Mouse (Mus musculus): ENCODE data around the gene Ppp1r16b.

Ppp1r16b gene

DNA sequence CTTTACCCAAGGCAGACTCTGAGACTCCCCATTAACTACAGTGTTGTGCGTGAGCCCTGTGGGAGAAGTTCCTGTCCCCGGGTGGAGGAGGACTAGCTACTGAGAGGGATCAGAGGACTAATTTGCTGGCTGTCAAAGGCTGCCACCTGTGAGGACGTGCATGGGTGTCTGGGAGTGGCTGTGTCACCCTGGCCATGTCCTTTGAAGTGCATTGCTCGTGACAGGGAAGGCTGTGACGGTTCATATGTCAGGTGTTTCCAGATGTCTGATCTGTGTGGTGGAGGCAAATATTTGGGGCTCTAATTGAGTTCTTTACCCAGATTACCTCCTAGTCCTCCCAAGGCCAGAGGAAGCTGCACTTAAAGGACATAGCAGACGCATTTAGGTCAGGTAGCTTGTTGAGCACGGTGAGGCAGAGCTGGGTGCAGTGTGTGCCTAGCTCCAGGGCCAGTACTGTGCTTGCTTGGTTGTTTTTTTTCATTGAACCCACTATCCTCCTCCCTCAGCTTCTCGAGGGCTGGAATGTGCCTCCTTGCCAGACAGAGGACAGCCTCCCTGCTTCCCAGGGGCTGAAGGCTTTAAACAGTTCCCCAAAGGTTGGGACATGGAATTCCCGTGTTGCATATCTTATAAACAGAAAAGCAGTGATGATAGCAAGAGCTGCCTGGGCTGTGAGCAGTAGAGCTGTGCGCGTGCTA lies 106.0 kb downstream of the Ppp1r16b start:
- no peak for DNase-seq

DNA sequence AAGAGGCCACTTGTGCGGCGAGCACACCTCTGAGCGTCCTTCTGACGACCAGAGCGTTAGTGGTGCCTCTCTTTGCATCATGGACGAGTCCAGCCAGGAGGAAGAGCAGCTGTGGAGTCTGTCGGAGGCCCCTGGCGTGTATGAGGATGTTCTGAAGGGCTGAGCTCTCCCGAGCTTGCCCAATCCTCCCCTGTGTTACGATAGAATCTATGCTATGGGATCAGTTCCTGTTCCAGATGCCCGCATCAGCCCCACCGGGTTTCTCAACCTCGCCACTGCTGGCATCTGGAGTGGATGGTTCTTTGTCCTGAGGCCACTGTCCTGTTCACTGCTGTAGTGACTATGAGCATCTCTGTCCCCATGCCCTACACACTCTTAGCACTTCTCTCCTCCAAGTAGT lies 107.6 kb downstream of the Ppp1r16b start:
- DNase-seq = no peak

DNA sequence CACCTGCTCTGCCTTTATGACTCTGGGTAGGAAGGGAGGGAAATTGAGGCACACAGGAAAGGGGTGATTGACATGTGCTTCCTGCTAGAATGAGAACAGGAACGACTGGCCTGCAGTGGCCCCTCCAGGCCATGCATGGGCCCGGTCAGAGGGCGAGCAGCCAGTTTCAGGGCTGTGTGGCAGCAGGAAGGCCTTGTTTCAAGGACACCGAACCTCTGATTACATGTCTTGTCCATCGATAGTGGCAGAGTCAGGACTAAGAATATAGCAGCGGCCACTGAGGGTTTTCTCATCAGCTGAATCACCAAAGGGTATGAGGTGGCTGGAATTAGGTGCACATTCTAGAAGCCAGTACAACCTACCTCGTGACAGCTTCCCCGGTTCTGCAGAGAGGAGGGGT lies 109.7 kb downstream of the Ppp1r16b start:
- no peak for DNase-seq

DNA sequence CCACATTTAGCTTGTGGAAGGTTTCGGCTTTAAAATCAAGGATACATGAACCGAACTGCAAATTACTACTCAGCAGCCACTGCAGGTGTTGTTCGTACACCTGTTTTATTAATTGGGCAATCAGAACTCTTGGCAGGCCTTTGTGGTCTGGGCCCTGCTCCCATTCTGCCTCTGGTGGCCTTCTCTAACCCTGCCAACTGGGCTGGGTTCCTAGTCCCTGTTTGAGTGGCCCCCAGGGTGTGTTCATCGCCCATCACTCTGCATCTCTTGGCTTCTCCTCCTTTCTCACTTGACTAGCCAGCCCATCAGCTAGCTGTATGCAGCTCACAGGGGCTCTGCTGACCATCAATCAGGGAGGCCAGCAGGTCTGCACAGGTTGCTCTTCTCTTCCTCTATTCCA lies 111.5 kb downstream of the Ppp1r16b start:
- DNase-seq = peak; percentile 69 to 79

DNA sequence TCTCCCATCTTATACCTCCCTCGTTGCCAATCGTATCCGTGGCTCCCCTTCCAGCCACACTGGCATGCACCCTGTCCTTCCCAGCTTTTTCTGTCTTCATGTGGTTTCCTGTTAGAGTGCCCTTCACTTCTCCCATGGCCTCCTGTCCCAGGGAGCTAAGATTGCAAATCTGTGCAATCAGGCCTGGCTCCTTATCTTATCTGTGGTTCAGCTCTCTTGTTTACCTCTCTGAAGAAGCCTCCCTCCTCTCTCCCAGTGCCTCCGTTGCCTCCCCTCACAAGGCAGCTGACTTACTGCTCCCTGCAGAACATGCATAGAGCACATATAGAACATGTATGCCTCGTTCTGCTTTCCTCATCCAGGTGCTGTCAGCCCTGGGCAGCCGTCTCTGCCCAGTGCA lies 112.3 kb downstream of the Ppp1r16b start:
- no peak for DNase-seq

DNA sequence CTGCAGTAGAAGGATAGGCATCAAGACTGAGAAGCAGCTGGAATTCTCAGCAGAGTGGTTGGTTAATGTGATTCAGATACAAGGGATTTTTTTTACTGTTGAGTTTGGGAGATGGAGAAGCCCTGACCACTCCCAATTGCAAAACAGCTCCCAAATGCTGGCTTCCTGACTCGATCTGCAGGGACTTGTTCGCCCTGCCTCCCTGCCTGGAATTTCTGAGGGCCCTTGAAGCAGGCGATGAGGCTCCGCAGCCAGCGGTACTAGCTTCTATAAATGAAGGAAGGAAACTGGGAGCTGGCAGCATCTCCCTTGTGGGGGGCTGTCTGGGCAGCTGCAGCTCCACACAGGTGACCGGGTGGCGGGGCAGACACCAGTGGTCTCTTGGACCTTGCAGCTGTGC lies 113.2 kb downstream of the Ppp1r16b start:
- DNase-seq = no peak

DNA sequence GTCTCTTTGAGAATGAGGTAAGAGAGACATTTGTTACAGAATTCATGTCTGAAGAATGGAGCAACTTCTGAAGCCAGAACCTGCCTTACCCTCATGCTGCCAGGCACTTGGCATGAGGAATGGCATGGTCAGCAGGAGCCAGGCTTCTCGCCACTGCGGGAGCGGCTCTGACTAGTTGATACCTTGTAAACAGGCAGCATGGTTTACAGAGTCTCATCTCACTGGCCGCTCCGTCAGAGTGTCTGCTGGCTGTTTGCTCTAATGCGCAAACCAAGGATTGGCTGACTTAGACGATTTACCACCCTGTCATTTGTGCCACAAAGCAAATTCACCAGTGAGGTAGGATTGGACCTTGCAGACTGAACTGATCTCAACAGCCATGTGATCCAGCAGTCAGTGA lies 115.9 kb downstream of the Ppp1r16b start:
- peak; percentile 51 to 67 for DNase-seq

DNA sequence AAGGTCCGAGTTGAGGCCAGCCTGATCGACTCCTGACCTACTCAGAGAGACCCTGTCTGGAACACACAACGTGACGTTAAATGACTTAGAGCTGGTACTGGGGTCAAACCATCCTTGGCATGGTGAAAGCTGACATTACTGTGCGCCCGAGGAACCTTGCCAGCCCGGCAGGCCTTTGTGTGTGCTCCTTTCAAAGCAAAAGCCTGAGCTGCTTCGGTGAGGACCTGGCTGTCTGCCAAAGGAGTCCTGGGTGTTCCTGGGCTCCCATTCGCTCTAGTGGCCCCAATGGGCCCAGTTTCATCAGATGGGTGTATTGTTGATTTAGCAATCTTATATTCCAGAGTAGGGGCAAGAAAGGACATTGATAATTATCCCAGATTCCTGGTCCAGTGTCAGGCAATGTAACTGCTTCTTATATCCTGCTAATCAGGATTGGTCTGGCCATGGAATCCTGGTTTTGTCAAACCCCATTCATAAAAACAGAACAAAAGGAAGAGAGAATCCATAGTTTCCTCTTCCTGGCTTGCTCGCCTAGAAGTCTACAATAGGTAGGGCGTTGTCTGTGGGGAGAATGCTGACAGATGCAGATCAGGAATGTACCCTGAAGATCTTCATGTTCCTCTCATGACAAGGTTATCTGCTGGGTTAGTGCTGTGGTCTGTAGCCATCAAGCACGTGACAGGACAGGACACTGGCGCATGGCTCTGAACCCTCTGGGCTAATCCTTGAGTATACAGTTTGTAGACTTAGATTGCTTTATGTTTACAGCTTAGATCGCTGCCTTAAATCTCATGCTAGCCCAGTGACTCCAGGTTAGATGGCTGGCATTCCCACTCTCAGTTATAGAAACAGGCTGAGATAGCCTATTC lies 122.0 kb downstream of the Ppp1r16b start:
- DNase-seq = peak in 1 of 2 experiments; percentile 36

DNA sequence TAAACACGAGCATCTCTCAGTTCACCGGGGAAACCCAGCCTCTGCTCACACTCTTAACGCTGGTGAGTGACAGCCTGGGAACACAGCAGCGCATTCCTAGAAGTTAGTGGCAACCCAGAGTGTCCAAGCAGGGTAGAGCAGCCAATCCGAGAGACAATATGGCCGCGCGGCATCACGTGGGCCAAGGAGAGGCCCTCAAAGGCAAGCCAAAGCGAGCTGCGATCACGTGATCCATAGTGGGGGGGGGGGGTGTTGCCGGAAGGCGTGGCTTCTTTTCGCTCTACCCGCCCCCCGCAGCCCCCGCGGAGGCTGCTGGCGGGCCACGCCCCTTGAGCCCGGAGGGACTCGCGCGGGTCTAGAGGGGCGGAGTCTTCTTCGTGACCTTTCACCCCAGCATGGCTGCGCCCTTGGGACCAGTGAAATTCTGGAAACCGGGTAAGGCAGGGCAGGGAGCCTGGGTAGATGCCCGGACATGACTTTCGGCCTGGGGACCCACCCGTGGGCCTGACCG lies 129.4 kb downstream of the Ppp1r16b start, which contains the start of gene Dhx35:
TSS of gene Dhx35 (plus strand) at position 314 of the 511 bp plus-strand sequence.
- DNase-seq = peak; percentile 90 to 92

DNA sequence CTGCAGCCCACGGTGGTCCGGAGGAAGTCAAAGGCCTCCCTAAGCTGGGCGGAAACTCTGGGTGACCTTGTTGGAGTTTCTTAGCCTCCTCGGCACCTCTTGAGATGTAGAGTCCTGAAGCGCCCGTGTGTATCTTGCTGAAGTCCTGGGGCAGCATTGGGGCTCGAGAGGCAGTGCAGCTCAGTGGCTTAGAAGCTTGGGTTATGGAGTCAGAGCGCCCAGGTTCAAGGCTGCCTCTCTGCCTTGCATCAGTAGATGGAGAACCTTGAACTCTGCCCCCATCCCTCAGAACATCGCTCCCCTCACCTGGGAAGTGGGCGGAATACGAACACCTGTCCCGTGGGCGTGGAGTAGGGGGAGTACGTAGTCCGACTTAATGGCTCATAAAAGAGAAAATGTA lies 129.8 kb downstream of the Ppp1r16b start:
- no peak for DNase-seq

DNA sequence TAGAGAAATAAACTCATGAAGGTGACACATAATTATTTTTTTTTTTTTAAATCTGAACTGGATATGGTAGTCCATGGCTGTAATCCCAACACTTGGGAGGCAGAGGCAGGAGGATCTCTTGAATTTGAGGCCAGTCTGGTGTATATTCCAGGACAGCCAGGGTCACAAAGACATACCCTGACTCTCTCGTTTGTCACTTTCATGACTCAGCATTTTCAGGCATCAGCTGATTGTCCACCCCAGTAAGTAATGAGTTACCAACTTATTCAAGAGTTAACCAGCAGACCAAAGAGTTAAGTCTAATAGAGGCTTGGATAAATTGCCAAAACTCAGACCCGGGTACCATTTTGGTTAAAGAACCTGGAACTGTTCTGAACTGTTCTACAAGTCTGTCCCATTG lies 130.7 kb downstream of the Ppp1r16b start:
- no peak for DNase-seq

DNA sequence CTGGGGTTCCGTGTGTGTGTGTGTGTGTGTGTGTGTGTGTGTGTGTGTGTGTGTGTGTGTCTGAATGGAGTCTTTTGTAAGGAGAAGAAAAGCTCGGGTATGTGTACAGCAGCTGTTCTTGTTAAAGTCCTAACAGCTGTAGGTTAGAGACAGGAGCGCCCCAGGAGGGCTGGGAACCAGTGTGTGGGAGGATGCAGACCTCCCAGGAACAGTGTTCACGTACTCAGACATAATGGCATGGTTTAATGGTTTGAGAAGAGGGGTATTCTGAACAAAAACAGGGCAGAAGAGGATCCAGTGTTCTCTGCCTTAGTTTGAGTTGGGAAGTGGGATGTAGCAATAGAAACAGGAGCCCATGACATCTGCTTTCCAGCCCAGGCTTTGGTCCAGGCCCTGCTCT lies 134.1 kb downstream of the Ppp1r16b start:
- no peak for DNase-seq

DNA sequence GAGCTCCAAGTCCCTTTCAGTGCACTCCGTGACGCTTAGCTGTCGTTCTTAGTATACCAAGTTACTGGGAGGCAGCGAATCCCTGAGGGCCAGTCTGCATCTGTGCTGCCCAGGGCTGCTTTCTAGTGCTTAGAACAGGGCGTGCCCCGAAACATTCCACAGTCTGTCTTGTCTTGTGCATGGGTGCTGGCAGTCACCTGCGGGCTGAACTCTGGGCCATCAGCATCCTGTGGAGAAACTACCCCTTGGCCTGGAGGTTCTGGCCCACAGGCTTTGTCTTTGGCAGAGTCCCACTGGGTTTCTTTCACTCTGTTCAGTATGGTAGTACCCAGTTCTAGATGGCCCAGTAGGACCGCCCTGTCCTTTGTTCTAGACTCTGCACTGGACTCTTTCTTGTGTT lies 135.6 kb downstream of the Ppp1r16b start:
- no peak for DNase-seq

DNA sequence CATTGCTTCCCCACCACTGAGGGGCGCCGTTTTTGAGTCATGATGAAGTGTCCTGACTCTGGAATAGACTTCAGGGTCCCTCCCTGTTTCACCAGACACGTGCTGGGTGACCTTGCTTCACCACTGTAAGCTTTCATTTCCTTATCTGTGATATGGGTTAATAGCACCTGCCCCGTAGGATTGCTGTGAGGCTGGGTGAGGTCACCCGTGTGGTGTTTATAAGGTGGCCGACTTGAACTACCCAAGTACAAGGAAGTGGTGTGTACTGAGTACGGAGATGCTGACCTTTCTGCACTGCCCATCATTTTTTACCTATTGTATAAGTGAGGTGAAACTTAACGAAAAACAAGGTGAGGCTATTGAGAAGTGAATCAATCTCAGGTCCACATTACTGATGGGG lies 138.4 kb downstream of the Ppp1r16b start:
- DNase-seq = no peak

DNA sequence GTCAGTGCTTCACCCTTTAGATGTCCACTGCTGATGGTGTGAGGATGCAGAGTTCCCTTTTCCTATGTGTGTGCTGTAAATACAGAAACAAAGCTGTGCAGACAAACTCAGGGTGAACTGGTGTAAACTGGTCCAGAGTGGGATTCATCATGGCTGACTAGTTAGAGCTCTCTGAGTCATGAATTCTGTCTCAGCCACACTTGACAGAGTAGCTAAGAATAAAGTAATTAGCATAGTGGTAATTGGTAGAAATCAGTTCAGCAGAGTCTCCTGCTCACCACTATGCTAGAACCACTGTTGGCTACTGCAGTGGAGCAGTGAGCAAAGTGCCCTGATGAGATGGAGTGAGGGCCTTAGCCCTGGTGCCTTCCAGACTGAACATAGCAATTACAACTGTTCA lies 150.5 kb downstream of the Ppp1r16b start:
- DNase-seq = no peak

Measured in cerebellum, postnatal 14 days (tissue).